Mouse (Mus musculus) adrenal gland, adult (tissue): ENCODE results near the gene Cdkal1.

Experiments used
- DNase-seq, 2 experiments: peaks; one replicate each; pipeline ENCODE4 v3.0.0; 2022 to 2023; ENCODE audit warnings: low spot score in 1 of 2; ENCODE audit not compliant: inconsistent age in 2 of 2

The Cdkal1 gene

DNA sequence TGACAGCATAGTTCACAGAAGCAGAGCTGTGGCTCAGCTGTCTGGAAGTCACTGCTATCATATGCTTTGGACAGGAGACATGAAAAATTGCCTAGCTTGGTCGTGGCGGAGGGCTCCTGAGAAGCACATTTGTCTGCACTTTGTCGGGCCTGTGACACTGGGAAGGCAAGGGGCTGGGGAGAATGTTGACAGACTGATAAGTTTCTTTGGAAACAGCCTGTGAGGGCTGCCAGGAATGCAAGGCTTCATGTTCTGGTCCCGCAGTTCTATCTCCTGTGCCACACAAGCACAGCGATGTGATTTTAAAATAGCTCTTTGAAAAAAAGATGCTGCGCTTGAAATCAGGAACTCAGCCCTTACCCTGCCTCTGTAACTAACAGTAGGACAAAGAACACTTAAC lies 573.9 kb downstream of the Cdkal1 start:
- DNase-seq: no peak

DNA sequence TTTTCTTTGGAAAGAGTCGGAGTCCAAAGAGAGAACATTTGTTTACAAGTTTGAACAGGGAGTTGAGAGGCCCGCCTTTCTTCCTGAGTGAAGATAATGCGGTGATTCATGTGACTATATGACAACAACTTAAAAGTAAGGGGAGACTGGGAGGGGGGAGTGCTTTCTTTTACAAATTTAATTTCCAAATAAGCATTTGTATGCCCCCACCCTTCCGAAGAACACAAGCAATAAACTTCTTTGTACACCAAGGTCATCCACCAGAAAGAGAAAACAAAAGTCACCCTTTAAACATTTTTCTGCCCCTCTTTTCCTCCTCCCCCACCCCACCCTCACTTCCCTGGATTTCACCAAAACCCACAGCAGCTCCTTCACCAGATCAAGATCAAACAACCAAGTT lies 577.3 kb downstream of the Cdkal1 start:
- DNase-seq: no peak

DNA sequence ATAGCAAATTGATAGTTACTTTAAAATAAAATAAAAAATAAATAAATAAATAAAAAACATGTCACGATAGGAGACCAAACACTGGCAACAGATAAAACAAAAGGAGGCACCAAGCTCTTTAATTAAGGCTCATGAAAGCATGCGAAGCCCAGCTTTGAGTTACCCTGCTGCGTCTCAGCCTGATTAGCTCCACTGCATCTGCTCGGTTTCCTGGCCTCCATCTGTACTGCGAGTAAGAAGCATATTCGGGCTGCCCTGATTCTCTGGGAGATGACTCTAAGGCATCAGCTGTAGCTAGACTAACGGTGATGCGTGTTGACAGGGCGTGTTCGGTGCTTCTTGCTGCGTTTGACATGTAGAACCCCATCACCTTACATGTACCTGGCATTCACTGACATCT lies 581.2 kb downstream of the Cdkal1 start:
- DNase-seq: no peak

DNA sequence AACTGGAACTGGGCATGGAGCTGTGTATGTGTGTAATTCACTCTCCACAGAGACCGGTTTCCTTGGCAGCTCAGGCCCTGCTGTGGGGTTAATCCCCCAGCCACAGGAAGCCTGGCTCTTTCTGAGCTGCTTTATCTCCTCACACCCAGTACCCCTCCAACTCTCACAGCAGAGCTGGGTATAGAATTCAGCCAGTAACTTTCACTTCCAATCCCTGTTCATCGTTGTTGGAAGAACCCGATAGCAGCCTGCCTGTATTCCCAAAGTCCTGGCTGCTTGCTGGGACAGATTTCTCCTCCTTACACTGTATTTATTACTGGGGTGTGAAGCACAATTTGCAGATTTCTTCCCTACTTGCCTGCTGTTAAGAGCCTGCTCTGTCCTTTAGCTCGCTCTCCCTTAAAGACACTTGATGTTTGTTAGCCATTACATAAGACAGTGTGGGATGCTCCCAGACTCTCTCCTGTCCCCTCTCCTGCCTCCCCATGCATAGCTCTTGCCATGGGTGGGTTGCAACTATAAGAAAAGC lies 581.7 kb downstream of the Cdkal1 start:
- no peak for DNase-seq

DNA sequence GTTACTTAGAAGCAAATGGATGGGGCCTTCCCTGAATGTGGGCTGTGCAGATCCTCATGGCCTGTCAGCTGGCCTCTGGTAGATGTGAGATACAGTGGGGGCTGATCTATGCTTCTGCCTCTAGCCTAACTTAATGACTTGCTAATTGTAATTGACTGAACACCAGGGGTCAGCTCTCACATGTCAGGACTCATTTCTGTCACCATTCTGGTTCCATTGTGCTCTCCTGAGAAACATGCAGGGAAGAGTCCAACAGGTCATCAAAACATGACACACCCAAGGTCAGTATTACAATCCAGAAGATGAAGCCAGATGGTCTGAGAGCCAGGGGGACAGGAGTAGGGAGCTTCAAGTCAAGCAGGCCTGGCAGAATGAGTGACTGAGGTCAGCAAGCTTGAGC lies 584.0 kb downstream of the Cdkal1 start:
- no peak for DNase-seq

DNA sequence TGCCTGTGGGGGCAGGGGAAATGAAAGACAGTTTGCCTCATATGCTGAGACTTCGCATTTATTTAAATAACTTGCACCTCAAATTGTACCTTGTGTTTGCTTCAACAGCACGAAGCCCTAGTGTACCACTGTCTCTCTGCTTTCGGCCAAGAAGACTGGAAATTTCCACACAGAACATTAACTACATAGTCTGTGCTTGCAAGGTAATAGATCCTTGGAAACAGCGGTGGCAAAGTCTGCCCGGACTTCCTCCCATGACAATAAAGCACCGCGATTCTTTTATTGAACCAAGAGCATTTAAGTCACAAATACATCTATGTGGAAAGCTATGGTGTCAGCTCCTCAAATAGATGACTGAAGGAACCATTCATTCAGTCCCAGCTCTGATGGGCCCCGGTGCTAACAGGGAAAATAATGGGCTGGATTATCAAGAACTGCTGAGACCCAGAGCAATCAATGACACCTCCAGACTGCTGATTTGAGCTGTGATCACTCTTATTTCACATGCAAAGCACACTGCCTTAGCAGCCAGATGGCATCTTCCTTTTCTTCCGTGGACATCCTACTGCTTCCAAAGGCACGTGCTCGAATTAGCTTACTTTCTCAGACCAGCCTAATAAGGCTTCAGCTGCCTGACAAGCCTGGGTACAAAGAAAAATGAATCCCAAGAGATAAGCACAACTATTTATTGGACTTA lies 591.3 kb downstream of the Cdkal1 start:
- DNase-seq: no peak

DNA sequence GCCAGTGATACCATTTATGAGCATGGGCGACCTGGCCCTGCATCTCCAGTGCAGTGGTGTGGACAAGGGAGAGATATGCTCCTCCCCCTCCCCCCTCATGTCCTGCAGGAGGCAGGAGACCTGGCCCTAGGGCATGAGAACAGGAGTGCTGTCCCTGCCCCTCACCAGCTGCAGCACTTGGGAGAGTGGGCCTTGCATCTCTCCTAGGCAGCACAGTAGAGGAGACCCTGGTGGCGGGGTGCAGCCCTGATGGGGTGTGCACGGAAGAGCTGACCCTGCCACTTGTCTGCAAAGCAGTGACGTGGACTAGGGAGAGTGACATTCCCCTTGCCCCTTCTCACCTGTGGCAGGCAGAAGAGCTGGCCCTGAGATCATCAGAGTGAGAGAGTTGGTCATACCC lies 593.3 kb downstream of the Cdkal1 start:
- no peak for DNase-seq

DNA sequence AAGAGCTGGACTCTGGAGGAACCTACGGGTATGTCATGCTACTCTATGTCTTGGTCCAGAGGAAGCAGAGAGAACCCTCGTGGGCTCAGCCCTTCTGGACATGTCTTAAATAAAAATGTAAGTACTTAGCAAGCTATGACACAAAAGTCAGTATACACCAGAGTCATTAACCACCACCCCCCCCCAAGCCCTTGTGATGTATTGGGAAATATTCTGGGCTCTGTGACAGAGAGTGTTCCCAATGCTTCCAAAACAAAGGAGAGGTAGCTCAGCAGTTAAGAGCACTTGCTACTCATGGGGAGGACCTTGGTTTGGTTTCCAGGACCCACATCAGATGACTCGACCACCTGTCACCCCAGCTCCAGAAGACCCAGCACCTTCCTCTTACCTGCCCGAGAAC lies 606.9 kb downstream of the Cdkal1 start:
- peak in 1 of 2 experiments; percentile 51 for DNase-seq

DNA sequence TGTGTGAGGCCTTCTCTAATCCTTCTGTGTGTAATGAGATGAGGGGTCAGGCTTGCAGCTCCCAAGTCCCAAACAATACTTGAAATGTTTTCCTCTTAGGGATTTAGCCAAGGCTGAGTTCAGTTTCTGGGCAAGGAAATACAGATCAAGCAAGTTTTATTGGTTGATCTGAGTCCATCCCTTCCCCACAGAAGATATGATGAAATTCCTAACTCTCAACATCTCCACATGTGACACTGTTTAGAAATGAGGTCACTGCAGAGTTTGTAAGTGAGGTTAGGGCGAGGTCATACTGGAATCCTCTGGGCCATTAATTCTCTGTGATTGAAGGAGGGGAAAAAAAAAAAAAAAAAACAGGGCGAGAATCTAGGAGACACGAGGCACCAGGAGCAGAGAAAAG lies 607.7 kb downstream of the Cdkal1 start:
- peak in 1 of 2 experiments; percentile 33 for DNase-seq

DNA sequence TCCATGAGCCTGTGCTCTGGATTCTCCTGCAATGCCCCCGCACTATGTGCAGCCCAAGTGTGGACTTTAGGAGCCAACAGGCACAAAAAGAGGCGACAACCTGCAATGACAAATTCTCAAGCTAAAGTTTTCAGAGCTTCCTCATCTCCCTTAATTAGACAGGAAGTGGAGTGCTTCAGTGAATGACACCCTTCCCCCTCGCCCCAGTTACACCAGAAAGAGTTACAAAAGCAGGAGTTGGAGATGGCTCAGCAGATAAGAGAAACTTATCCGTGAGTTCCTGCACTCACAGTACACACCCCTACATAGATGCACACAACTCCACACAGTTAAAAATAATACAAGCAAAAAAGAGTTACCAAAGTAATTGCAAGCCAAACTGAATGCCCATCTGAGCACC lies 620.4 kb downstream of the Cdkal1 start:
- DNase-seq: no peak

DNA sequence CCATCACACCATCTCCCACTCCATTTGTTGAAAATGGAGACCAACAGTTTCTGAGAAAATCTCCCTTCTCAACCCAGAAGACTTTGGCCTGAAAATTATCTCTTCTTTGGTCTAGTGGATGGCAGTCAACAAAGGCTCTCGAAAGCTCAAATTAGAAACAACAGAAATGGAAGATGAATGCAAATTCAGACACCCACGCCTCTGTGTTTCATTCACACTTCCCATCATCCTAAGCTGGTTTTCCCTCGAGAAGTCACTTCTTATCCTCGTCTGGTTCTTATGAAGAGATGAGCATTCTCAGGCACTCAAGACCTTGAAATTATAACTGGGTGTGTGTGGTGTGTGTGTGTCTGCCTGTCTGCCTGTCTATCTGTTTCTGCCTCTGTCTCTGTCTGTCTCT lies 621.0 kb downstream of the Cdkal1 start:
- no peak for DNase-seq

DNA sequence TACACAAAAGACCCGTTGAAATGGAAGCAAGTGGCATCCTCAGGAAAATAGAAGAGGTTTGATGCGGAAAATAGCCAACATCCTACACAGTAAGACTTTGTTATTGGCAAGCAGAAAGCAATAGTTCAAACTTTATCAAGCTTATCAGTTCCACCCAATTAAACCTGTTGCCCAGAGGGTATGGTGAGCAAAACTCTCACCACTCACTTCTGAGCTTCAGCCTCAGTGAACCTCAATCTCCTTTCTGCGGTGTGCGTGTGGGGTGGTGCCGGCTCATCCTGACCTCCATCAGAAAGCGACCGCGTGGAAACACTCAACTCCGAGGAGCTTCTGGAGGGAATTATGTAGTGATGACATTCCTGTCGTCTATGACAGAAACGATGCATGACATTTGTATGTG lies 621.5 kb downstream of the Cdkal1 start:
- no peak for DNase-seq

DNA sequence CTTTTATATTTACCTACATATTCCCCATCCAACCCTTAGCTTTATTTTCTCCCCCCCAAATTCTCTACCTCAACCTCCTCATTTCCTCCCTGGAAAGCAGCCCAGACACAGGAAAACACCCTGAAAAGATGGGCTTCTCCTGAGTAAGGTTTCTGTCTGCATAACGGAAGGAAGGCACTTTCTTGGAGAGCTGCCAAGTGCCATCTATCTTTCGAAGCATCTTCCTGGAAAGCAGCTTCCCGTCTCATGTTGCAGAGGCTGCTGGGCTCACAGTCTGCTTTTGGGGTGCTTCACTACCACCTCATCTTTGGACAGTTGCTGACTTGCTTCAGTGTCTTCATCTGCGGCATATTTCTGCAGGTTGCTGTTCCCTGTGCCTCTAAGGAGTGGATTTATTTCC lies 622.8 kb downstream of the Cdkal1 start:
- DNase-seq: peak; percentile 31 to 70

DNA sequence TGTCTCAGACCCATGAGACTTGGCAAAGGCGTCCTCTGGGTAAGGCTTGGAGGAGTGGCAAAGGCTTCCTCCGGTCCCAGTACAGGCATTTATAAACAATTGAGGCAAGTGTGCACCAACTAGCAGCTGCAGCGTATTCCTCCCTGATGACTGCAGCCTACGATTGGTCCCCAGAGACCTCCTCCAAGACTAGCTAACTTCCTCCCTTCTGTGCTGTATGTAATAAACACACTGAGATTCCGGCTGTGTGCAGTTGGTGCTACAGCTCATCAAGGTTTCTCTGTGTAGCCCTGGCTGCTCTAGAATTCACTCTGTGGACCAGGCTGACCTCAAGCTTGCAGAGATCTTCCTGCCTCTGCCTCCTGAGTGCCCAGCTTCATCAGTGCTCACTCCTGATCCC lies 630.7 kb downstream of the Cdkal1 start:
- no peak for DNase-seq

DNA sequence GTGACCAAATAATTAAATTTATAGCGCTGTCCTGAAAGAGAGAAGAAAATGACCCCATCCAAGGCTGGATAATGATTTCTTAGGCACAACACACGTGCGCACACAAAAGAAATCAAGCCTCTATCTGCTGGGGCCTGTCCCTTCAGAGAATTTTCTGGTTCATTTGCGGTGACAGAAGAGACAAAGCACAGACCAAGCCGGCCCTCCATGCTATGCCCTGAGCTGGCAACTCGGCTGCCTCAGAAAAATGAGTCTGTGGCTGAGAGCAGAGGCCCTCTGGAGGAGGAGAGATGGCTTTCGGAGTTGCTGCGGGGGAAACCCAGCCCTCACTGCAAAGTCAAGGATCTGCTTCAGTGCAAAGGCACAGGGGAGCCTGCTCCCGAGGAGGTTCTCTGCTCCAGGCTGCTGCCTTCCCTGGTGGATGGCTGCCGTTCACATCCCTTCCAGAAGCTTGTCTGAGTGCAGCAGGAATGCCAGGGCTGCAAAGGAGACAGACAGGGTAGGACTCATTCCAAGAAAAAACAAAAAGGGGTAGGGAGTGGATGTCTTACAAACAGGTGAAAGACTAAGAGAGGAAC lies 633.1 kb downstream of the Cdkal1 start:
- no peak for DNase-seq

DNA sequence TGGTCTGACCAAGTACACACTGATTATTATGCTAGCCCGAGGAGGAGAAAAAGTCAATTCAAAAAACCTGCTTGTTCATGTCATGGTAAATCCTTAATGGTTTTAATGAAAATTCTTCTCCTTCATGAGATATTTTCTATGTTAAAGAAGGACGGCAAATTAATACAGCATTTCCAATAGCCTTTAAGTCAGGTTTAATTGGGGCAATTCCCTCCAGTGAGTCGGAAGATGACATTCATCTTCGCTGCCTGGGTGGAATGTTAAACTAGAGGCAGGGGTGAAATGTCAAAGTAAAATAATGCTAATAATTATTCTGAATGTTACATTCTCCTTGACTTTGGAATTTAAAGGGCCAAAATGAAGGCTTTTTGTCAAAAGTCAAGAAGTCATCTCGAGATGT lies 633.8 kb downstream of the Cdkal1 start:
- no peak for DNase-seq

DNA sequence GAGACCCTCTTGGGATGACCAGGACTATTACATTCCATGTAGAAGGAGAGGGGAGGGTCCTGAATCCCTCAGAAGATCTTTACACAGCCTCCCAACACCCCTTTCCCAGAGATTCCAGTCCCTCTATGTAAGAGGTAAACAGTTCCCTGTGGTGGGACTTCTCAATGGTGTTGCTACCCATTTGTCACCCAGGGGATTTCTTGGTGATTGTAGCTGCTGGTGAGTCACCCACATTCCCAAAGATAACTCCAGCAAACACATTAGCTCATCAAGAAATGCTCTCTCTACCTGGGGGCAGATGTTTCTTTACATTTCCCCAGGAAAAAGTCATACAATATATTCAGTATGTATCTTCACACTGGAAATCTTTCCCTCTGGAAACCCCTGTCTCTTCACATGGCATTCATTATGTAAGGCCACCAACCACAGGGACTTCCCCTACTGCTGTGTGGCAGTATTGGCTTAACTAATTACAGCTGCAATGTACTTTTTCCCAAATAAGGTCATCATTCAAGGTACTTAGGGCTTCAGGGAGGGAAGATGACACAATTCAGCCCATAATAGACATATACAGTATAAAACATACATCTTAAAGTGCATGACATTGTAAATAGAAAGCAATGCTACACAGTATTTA lies 636.8 kb downstream of the Cdkal1 start:
- no peak for DNase-seq

DNA sequence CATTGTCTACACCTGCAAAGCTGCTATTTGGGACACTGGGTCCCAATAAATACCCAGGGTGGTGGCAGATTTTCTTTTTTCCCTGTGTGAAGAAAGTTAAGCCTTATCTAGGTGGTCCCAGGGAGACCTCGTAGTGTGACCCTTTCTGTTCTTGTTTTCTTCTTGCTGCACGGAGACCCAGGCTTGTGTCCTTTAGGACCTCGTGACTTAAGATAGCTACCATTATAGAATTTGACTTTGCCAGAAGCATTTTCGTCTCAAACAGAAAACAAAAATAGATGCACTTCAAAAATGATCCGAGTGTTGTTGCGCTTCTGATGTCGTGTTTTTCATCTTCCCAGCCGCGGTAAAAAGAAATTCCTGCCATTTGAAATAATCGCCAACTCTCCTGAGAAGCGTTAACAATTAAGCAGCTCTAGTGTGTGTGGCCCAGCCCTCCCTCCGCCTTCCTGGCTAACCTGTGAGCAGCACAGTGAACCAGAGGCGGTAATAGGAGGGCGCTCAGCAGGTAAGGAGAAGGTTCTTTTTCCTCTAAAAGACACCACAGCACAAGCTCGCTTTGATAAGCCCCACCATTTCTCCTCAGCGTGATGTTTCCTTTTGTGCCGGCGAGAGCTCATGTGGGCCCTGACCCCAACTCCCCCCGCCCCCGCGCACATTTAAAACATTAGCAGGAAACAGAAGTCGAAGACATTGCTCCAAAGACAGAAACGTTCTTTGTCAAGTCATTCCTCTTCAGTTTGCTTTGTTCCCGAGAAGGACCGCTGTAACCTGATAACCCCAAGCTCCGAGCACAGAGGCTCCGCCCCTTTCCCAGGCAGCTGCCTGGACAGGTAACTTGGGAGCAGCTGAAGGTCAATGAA lies 645.1 kb downstream of the Cdkal1 start:
- peak in 1 of 2 experiments; percentile 45 for DNase-seq

DNA sequence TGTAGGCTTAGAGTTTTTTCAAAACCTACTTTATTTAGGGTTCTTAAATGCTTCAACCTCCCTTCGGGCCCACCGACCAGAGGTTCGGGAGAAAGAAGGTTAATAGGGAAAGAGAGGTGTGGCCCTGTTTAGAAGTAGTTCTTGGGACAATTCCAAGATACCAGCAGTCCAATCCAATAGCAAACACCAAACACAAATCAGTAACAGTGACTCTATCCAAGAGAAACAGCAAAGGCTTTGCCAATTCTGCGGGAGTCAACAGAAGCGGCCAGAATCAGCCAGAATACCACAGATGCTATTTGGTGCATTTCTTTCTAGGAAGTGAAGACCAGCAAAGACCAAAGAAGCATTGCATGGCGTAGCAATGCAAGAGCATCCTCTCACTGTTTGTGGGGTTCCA lies 646.7 kb downstream of the Cdkal1 start:
- no peak for DNase-seq

DNA sequence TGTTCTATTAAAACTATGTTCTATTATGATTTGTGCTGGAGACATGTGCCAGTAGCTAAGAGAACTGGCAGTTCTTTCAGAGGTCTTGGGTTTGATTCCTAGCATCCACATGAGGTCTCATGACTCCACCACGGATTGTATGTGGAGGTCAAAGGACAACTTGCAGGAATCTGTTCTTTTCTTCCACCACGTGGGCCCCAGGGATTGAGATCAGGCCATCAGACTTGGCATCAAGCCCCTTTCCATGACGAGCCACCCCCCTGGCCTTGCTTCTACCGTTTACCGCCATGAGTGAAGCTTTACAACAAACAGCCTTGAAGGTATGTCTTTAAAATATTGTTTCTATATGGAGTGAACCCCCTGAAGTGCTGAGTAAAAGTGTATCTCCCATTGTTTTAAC lies 651.6 kb downstream of the Cdkal1 start:
- no peak for DNase-seq

DNA sequence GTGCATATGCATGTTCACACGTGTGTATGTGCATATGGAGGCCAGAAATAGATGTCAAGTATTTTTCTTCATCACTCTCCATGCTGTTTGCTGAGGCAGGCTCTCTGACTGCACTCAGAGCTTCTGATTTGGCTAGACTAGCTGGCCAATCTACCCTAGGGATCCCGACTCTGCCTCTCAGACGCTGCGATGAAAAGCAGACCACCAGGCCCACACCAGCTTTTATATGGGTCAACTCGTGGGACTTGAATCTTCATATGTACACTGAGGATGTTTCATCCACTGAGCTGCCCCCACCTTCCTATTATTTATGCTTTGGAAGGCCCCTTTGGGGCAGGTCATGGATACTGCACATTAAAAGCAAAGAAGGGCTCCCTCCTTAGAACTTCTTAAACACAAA lies 652.0 kb downstream of the Cdkal1 start:
- no peak for DNase-seq
